Mouse (Mus musculus) left cerebral cortex, adult 2 months (tissue): ENCODE results near the gene Ucp2. TPM values are rescaled to one million over a fixed set of nuclear protein-coding genes. Genes with fewer than 3 reads are reported as not detected.

Experiments
- DNase-seq, 2 experiments: peaks; one replicate each; pipeline ENCODE4 v3.0.0; 2021 to 2022; ENCODE audit warnings: low spot score in 2 of 2, mixed read lengths in 1 of 2; ENCODE audit errors: extremely low spot score in 1 of 2
- H3K27ac ChIP-seq: fragments of 200-600 bp; 2 replicates; pipeline ENCODE4 v1.8.1; 2022
- H3K4me3 ChIP-seq: fragments of 200-600 bp; 2 replicates; pipeline ENCODE4 v1.8.1; 2022
- CTCF ChIP-seq: fragments of 200-600 bp; IDR thresholded peaks from 2 replicates; pipeline ENCODE4 v1.8.1; 2022; ENCODE audit warnings: antibody characterized with exemption, mild to moderate bottlenecking, moderate library complexity
- intact Hi-C: fragments of 180-260 bp; cut with DNase I; formaldehyde crosslinking; loops from one replicate; pipeline ENCODE4 v1.15.1; 2025
- total RNA-seq, 2 experiments: library from RNA; stranded (reverse); gene quantifications; 2 replicates each; pipeline ENCODE4 v1.2.3; 2021

Gene Ucp2
- total RNA-seq, 2 experiments from 2014 or later, result 69.0 to 79.3 TPM

DNA sequence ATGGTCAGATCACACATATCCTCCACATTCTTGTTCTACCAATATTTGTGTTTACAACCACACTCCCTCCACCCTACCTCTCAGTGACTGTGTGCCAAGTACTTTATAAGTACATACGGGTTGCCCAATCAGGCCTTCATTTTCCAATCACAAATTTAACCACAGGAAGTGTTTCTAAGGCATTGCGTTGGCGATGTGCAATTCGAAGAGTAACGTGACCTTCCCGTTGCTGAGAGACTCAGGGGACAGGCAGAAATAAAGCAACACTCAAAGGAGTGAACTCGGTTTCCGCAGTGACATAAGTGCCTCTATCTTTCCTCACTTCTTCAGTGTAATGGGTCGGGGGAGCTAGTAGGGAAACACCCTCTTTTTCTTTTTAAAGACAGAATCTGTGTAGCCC, 46.4 kb downstream of the Ucp2 start:
- no peak overlapping the region for H3K4me3 ChIP-seq
- no peak for TF ChIP-seq CTCF
- no peak for DNase-seq
- H3K27ac ChIP-seq, result no peak overlapping the region
- intact Hi-C loops, result loop anchor here (5.0 kb wide), 2 partner anchors 43 to 68 kb away; partner anchors contain the start of genes Mrpl48 and Rab6a

DNA sequence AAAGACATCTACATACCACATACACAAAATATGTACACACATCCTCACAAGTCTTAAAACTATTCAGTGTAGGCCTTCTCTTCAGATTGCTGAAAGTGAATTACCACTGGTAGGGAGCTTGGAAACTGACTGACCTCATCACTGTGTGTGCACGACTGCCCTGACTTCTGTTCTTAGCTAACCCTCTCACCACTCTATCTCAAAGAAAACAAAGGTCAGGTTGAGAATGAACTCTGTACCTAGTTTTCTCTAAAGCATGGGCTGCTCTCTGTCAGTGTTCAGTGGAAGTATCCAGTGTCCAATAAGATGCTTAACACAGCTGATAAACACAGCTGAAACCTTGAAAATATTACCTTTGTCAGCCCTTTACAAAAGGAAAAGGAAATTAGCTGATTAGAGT, 51.3 kb downstream of the Ucp2 start:
- no peak overlapping the region for H3K4me3 ChIP-seq
- intact Hi-C loops, result no loop called here
- TF ChIP-seq CTCF, result no peak

DNA sequence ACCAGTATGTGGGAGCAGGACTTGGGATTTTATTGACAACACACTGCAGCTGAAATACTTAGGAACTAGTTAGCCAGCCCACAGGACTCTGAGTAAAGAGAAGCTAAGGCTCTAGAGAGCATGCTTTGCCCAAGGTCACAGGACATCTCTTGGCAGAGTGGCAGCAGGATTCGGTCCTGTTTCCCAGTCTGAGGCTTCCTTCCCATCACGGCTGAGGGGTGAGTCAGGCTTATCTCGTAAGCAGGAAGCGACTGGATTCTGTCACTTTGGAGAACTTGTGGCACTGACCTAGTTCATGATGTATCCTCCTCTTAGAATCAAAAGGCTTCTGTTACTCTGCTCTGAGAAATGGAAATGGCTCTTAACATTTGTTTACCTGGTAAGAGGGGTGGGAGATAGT, 54.5 kb downstream of the Ucp2 start:
- H3K27ac ChIP-seq, result no peak overlapping the region
- no peak for DNase-seq
- intact Hi-C loops, result no loop called here
- H3K4me3 ChIP-seq, result no peak overlapping the region
- TF ChIP-seq CTCF, result no peak

More for the DNA sequence above, 51.3 kb downstream of the Ucp2 start:
- H3K27ac ChIP-seq, result no peak overlapping the region
- DNase-seq, result no peak

GRCm38 (mm10) chr7:100549796-100550195, 56.7 kb downstream of the Ucp2 start:
- no peak for TF ChIP-seq CTCF
- intact Hi-C loops, result no loop called here
- peak overlapping the region; percentile 58; the same call in 1 of the 2 replicates for H3K27ac ChIP-seq
- DNase-seq, result no peak
- no peak overlapping the region for H3K4me3 ChIP-seq

DNA sequence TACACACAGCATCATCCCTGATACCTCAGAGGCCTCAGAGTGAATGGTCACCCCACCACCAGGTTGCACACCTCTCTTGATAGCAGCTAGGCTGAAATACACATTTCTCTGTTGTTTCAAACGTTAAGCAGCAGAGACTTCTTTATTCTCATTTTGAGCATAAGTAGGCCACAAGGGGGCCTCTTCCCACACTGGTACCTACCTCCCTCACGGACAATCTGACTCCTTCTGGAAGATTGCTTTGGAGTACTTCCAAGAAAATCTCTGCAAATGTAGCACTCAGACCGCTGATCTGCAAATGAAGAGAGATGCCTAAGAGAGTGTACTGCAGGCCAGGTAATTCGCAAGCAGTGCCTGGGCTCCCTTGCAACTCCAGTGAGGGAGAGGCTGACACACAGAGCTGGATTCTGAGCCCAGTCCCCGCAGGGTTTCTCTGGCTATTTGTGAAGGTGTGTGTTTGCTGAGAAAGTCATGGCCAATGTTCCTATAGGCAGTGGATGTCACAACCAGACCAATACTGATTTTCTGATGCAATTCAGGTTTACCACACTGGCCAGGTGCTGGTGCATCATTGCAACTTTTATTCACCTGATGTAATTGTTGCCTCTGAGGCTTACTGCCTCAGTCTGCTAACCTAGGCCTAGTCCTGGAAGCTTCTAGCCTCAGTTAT, 57.3 kb downstream of the Ucp2 start:
- peak; percentile 62 for TF ChIP-seq CTCF
- peak; percentile 26 to 49 for DNase-seq
- intact Hi-C loops, result no loop called here
- Histone ChIP-seq H3K4me3 (no peak overlapping the region), H3K27ac (peak overlapping the region; percentile 58)

Other genes starting within 250 kb of the Ucp2 start
- 1 to 10 TPM; 6.5 to 8.5 TPM for gene P4ha3, start 207.8 kb upstream of the Ucp2 start, total RNA-seq
- 10 to 100 TPM; 25.3 to 28.8 TPM for gene C2cd3, start 121.1 kb upstream of the Ucp2 start, total RNA-seq
- gene Ppme1, start 121.0 kb upstream of the Ucp2 start, total RNA-seq, result 100 to 1,000 TPM; 220 to 230 TPM
- gene Ucp3, start 20.3 kb upstream of the Ucp2 start, total RNA-seq, result 1 to 10 TPM; 2.9 TPM
- under 1 TPM; 0.28 to 0.50 TPM for gene Dnajb13, start 21.6 kb downstream of the Ucp2 start, total RNA-seq
- 10 to 100 TPM in 1 of 2 experiments, 1 to 10 TPM in 1; 9.3 to 12.3 TPM for gene Coa4, start 43.7 kb downstream of the Ucp2 start, total RNA-seq
- gene Rab6a, start 114.1 kb downstream of the Ucp2 start, total RNA-seq, result 100 to 1,000 TPM; 394 to 436 TPM
- 10 to 100 TPM; 73.3 to 78.9 TPM for gene Mrpl48, start 115.0 kb downstream of the Ucp2 start, total RNA-seq
- 100 to 1,000 TPM; 139 to 153 TPM for gene Plekhb1, start 169.1 kb downstream of the Ucp2 start, total RNA-seq
- 100 to 1,000 TPM; 215 to 220 TPM for gene Fam168a, start 213.3 kb downstream of the Ucp2 start, total RNA-seq